Mouse (Mus musculus) spleen, adult 12 weeks (tissue): Measurements from ENCODE around the gene Glyr1.

ENCODE experiments used
- DNase-seq: peaks from one replicate; pipeline ENCODE4 v3.0.0; 2022; ENCODE audit warnings: low spot score

Glyr1 gene

DNA sequence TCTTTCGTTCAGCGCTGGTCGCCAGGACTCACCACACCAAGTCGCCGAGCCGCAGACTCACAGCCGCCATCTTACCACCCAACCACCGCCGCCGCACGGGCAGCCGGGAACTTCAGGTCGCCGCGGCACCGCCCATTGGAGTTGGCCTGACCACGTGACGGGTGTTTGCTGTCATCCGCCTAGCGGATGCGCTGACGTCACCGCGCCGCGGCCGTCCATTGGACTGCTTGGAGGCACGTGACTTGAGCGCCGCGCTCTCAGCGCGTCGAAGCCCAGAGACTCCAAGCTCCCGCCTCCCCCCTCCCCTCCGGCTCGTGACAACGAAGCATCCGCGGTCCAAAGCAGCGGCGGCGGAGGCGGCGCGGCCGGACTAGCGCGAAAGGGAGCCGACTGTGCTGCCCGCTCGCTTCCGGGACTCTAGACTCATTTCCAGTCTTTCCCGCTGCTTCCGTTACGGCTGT is at the start of gene Glyr1, which contains the start of gene Ubn1:
Gene Glyr1 (minus strand): TSS at position 90 of the 461 bp plus-strand sequence.
Gene Ubn1 (plus strand): TSS at position 284 of the 461 bp plus-strand sequence.
- peak; percentile 97 for DNase-seq

DNA sequence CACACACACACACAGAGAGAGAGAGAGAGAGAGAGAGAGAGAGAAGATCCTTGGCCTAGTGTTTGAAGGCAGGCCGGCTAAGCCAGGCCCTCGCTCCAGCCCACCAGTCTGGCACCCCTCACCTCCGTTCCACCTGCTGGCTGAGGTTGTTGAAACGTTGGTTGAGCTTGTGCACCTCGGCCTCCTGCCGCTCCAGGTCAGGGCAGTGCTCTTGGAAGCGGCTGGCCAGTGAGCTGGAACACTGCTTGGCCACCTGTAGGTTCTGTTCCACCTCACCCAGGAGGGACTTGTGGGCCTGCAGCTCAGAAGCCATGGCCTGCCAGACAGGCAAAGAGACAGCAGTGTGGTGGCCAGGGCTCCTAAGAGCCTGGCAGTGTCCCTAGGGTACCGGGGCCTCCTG is 46.8 kb upstream of the Glyr1 start:
- no peak for DNase-seq

DNA sequence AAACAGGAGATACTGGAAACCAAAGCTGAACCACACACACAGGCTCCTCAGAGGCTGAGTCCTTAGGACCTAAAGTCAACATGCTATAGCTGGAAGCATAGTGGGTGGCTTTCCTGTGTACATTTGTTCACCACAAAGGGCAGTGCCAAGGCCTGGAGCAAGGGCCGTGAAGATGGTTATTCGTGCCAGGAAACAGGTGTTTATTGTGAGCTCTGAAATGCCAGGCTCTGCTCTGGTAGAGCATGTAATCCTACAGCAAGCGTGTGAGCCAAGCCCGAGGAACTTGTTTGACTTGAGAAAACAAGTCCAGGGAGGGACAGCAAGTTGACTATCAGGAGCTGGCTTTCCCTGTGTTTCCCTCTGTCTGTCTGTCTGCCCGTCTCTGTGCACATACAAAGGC is 43.6 kb upstream of the Glyr1 start:
- DNase-seq: no peak

DNA sequence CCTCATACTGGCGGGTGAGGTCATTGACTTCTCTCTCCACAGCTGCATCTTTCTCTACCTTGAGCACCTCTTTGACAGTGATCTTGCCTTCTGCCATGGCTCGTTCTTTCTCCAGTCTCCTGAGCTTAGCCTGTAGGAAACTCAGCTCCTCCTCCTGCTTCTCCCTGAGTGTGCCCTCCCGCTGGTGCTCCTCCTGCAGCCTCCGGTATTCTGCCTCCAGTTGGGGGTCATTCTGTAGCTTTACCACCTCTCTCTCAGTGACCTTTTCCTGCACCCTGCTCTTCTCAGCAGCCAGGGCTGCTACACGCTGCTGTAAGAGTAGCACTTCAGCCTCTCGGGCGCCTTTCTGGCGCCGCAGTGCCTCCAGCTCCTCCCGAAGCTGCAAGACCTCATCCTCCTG is 39.4 kb upstream of the Glyr1 start:
- no peak for DNase-seq

DNA sequence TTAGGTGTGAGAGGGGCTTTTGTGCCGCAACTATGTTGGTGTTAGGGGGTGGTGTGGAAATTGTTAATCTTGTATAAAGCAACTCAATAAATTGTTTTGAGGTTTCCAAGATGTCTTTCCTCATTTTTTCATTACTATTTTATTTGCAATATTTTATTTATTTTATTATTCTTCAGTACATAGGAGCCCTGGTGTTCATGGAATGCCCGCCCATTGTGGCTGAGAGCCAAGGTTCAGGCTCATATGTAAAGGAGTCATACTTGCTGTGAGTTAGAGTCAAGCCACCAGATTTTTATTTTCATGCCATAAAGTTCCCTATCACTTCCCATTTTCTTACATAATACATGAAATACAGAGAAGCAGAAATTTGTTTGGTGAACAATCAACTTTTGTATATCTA is 36.5 kb upstream of the Glyr1 start:
- DNase-seq: no peak

- DNase-seq: no peak
These were observed 35.5 kb upstream of the Glyr1 start for GRCm38 (mm10) chr16:5085196-5085595.

DNA sequence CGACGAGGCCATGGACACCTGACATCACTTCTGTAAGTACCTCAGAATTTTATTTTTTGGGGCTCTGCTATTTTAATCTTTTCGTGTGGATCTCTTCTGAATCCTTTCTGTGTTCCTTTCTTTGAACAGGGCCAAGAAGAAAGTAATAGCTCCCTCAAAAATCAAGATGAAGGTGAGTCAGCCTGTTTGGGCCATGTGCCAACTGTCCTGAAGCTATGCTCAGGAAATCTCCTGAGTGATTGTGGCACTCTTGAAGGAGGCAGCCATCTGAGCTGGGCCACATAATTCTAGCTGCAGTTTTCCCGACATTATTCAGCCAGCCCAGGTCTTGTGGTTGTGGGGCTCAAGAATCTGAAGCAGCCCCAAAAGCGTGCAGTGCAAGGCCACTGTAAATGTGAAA is 24.7 kb upstream of the Glyr1 start:
- DNase-seq: no peak

- DNase-seq: no peak
These were observed 22.3 kb upstream of the Glyr1 start for GRCm38 (mm10) chr16:5071974-5072373.

DNA sequence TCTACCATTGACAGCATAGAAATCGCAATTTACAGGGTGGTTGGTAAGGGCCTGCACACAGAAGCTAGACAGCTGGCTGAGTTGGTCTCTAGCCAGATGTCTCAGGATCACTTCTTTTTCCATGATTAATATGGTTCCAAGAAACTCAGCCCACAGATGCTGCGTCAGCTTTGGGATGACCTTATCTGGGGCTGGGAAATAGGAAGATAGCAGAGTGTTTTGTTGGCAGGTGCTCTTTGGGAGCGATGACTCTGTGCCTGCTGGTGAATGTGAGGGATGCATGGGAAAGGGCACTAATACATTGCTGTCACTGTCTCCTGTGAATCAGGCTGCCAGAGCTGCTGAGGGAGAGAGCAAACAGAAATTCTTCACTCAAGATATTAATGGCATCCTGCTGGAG is 20.7 kb upstream of the Glyr1 start:
- no peak for DNase-seq

DNA sequence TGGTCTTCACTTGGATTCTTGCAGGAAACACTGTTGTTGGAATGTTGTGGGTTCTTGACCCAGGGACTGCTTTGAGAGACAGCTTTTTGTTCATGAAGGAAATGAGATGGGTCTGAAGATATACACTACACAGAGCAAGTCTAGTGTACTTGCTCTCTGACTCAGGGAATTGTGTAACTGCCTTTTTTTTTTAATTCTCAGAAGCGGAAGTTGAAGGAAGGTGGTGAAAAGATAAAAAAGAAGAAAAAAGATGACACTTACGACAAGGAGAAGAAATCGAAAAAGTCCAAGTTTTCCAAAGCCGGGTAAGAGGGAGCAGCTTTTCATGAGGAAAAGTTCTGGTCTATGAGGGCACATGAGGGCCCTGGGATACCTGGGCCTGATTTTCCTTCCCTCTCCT is 13.8 kb upstream of the Glyr1 start:
- DNase-seq: no peak

- DNase-seq: no peak
These were observed 8.5 kb upstream of the Glyr1 start for GRCm38 (mm10) chr16:5058114-5058513.

- DNase-seq: peak; percentile 49
These were observed 818 bp upstream of the Glyr1 start for GRCm38 (mm10) chr16:5050251-5051110.

GRCm38 (mm10) chr16:5049182-5049773 is 385 bp downstream of the Glyr1 start:
- DNase-seq: no peak

DNA sequence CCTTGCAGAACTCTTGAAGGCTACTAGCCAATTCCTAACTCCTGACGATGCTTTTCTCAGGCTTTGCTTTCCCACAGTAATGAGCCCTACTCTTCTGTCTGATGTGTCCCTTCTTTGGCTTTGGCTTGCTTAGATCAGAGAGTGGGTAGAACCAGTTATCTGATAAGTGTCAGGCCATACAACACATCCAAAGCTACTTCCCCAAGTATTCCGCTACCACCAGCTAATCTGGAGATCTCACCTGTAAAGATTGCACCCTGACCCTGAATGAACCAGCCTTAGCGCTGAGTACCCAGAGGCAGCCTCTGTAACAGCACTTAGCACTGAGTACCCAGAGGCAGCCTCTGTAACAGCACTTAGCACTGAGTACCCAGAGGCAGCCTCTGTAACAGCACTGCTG is 4.3 kb downstream of the Glyr1 start:
- no peak for DNase-seq

DNA sequence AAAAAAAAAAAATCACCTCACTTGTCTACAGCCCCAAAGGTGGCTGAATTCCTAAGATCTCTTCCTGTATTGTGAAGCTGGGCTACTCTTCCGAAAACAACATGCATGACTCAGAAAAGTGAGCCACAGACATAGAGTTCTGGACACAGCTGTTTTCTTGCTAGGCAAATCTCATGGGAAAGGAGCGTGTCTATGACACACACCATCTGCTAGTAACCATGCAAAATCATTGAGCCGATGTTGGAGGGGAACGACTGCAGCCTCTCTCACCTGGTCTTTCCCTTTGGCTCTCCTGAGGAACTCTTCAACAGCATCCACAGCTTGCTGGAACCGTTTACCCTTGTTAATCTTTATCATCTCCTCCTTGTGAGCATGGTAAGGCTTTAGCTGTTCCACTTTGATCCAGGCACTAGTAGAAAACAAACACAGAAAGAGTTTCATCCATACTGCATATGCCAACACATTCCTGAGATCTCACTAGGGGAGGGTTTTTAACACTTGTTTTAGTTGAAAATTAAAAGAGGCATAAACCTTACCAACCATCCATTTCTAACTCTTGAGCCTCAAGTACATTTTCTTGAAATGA is 12.9 kb downstream of the Glyr1 start:
- DNase-seq: no peak

DNA sequence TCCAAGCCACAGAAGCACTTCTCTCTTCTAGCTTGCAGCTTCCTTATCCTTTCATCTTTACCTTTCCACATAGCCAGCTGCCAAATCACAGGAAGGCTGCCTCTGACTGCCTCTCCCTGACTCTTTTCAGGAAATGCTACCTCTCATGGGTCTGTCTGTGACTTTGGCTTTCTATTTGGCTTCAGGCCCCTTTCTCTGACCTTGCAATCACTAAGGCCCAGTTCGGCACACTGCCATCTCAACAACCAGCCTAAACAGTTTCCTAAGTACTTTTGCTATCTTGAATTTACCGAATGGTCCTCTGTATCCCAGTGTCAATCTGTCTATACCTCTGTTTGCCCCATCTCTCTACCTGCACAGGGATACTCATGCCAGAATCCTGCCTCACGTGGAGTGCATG is 14.1 kb downstream of the Glyr1 start:
- no peak for DNase-seq

DNA sequence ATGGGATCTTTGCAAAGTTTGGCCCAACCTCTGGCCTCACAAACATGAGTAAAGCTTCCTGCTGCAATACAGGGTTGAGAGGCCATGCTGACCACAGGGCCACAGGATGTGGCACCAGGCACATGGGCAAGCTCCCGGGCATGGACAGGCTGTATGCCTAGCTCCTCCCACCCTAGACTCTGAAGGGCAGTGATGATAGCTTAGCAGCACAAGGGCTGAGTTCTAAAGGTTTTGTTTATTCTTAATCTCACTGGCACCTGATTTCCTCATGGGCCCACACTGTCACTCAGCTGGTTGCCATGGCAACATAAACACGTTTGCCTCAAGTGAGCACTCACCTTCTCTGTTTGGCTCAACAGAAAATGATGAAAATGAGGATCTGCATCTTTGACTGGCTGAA is 19.8 kb downstream of the Glyr1 start:
- DNase-seq: no peak

DNA sequence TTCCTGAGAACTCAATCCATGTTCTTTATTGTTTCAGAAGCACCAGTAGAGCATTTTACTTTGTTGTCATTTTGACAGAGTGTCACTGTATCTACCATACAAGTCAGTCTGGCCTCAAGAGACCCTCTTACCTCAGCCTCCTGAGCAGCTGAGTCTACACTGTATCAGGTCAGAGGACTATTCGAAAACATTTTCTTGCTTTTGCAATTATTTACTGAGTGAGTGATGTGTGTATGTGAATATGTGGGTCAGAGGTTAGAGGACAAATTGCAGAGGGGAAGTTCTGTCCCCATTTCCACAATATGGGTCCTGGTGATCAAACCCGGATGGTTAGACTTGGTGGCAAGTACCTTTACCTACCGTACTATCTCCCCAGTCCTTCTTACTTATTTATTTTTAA is 25.6 kb downstream of the Glyr1 start:
- DNase-seq: no peak

DNA sequence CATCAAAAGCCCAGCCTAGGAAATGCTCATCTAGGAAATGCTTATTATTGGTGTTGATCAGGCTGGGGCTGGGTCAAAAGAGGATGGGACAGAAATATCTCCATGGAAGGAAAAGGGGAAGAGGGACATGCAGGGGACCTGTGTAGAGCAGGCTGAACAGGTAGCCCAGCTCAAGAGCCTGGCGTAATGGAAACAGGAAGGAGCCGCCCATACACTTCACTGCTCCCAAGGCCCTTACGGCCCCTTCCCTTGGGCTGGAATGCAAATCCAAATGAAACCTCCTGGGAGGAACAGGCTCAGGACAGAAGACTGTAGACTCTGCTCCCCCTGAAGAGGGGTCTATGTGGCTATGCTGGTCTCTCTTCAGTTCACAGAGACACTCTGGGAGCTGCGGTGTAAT is 35.1 kb downstream of the Glyr1 start:
- DNase-seq: no peak

- DNase-seq: peak; percentile 91
These were observed 36.4 kb downstream of the Glyr1 start, which contains the start of gene Rogdi for GRCm38 (mm10) chr16:5013054-5013838. Gene Rogdi (minus strand): TSS chr16:5013553.

- DNase-seq: no peak
These were observed 37.3 kb downstream of the Glyr1 start for GRCm38 (mm10) chr16:5012036-5013005.
